ENCODE assay signal across 9 mouse cellular contexts in genomic region chr3:115596523-115596922, GRCm38 (mm10).
DNase-seq lines count a peak whose midpoint lies in the region; ATAC-seq lines count a peak whose summit lies in the region.
"Had no signal": no experiment of that assay in that cellular context is flagged by ENCODE, and none has a peak within 500 bp of the region (broad histone marks: within the 10 kb centered on the region; RNA-seq: fewer than 3 reads in every experiment).

No protein-coding gene starts in this region.

- 37% methylated on average over 6 of the region's 6 CpGs for whole genome bisulfite sequencing in neural tube, embryonic 13.5 days

- H3K4me1 ChIP-seq in neural tube, embryonic 13.5 days (replicated peaks), result no peaks in the 10 kb centered on the region

- no peak overlapping the region for H3K27ac ChIP-seq in neural tube, embryonic 13.5 days (replicated peaks)

- H3K36me3 ChIP-seq in neural tube, embryonic 13.5 days, result no peaks in the 10 kb centered on the region

- H3K27me3 ChIP-seq in neural tube, embryonic 13.5 days, result no peaks in the 10 kb centered on the region

- intact Hi-C loops in gastrocnemius, postnatal 14 days (cut with DNase I; ENCODE audit: low total_unique reads), result no loop called here

- H3K9me3 ChIP-seq in neural tube, embryonic 13.5 days, result no peaks in the 10 kb centered on the region

- no peak overlapping the region for H3K9ac ChIP-seq in neural tube, embryonic 13.5 days

- 0 out of 2 replicates have a peak, but pooled peaks have one; percentile 19 for ATAC-seq in neural tube, embryonic 13.5 days (ENCODE audit: low read depth)

- DNase-seq in 3134 (ENCODE audit: extremely low read depth, insufficient read length, low spot score) (peak; percentile 14), liver (peak; percentile 81)
- peak; percentile 18 for DNase-seq in Muller cell, postnatal 12 days (ENCODE audit: inconsistent ontology term)
- peak; percentile 25 for DNase-seq in cerebellum, adult 9-10 months
- DNase-seq in gastrocnemius, postnatal 14 days, result peak; percentile 36
- peak; percentile 77 for DNase-seq in kidney, adult 18-20 months
- peak; percentile 55 to 84 for DNase-seq in thymus, postnatal 10 days (ENCODE audit: low spot score in 2 of 2)

- no peak overlapping the region for H3K4me3 ChIP-seq in neural tube, embryonic 13.5 days
- H3K4me3 ChIP-seq: myocyte had no signal

- H3K4me2 ChIP-seq in neural tube, embryonic 13.5 days, result no peak overlapping the region

Comparison
In these comparisons a context has a peak if more than half of its experiments do, and no peak if none do; other contexts are left out.
1. DNase-seq: peak in every context shown above with its lines; median percentile 81 in liver; 77 in kidney, adult 18-20 months; 70 in thymus, postnatal 10 days; 36 in gastrocnemius, postnatal 14 days; 25 in cerebellum, adult 9-10 months; 18 in Muller cell, postnatal 12 days; 14 in 3134.